Mouse (Mus musculus): ENCODE measurements around the gene Spn. TPM values are rescaled to one million over a fixed set of nuclear protein-coding genes. Genes with fewer than 3 reads are reported as not detected.

The Spn gene
- polyA plus RNA-seq, 1 experiment from 2014 or later = 0.39 TPM

DNA sequence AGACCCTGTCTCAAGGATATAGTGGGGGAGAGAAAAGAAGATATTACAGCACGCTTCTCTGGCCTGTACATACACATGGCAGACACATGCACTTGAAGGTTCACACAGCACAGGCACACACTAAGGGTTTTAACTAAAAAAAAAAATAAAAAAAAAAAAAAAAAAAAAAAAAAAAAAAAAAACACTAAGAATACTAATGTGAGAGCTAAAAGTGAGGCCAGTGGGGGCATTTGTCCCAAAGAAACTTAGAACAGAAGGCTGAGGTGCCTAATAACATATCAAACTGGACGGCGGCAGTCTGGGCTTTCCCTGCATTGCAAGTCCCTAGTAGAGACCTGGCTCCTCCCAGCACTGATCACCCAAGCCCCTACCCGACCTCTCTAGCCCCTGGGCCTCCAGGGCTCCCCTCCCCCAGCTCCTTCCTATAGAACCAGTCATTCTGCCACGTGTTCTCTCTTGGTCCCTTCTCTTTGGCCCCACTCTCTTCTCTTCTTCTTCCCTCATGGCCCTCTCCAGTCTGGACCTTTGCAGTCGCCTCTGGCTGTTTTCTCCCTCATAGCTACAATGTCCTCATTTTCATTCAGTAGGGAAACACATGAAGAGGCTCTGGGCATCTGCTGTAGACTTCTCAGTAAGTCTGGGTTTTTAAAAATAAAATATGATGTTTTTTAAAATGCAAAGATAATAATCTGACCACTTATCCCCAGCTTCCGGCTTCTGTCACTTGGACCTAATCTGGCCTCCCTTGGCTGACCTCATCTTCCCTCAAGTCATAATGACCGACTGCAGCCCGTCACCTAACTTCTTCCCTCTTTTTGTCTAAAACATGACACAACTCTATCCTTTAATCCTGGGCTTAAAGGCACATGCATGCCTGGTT lies 8.0 kb upstream of the Spn start:
- Histone ChIP-seq H3K9me3 (ENCODE audit: control insufficient read depth, low read length) (no peaks in the 10 kb centered on the region), H3K4me3 (ENCODE audit: low read depth, low read length) (no peak overlapping the region), H3K4me1 (replicated peaks; ENCODE audit: control insufficient read depth, insufficient read depth, low read length) (0 out of 2 replicates have a peak, but pooled peaks cover 3% of the 10 kb centered on the region), H3K36me3 (ENCODE audit: control insufficient read depth, insufficient read depth, low read length) (no peaks in the 10 kb centered on the region), H3K27me3 (replicated peaks; ENCODE audit: control insufficient read depth, insufficient read depth, low read length) (no peaks in the 10 kb centered on the region), H3K9ac (ENCODE audit: low read length) (no peak overlapping the region), H3K4me2 (ENCODE audit: low read length) (no peak overlapping the region), H3K27ac (ENCODE audit: low read depth) (no peak overlapping the region)
- 52% methylated on average over 9 of the region's 9 CpGs for WGBS
- no peak for DNase-seq (ENCODE audit: low spot score)
- no peak for ATAC-seq (replicated peaks; ENCODE audit: low FRiP score, low TSS enrichment, low read depth)

DNA sequence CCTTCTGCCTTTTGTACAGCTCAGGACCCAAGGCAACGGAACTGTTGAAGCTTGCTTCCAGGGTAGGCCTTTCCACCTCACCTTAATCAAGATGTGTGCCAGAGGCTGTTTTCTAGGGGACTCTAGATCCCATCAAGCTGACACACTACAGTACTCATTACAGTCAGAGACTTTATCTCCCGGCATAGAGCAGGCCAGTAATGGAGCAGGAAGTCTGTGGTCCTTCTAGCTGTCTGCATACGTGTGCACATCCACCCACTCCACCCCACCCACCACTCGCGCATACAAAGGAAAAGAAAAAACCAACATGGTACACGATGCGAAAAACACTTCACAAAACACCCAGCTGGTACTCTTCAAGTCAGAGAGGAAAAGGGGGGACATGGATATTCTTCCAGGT lies 6.8 kb upstream of the Spn start:
- Histone ChIP-seq H3K4me3 (ENCODE audit: low read depth, low read length) (no peak overlapping the region), H3K9me3 (ENCODE audit: control insufficient read depth, low read length) (no peaks in the 10 kb centered on the region), H3K27me3 (replicated peaks; ENCODE audit: control insufficient read depth, insufficient read depth, low read length) (no peaks in the 10 kb centered on the region), H3K4me1 (replicated peaks; ENCODE audit: control insufficient read depth, insufficient read depth, low read length) (0 out of 2 replicates have a peak, but pooled peaks cover 3% of the 10 kb centered on the region), H3K27ac (ENCODE audit: low read depth) (no peak overlapping the region), H3K4me2 (ENCODE audit: low read length) (no peak overlapping the region), H3K36me3 (ENCODE audit: control insufficient read depth, insufficient read depth, low read length) (no peaks in the 10 kb centered on the region), H3K9ac (ENCODE audit: low read length) (no peak overlapping the region)
- WGBS = 83% methylated on average over 7 of the region's 7 CpGs
- DNase-seq (ENCODE audit: low spot score) (no peak), ATAC-seq (replicated peaks; ENCODE audit: low FRiP score, low TSS enrichment, low read depth) (no peak)

DNA sequence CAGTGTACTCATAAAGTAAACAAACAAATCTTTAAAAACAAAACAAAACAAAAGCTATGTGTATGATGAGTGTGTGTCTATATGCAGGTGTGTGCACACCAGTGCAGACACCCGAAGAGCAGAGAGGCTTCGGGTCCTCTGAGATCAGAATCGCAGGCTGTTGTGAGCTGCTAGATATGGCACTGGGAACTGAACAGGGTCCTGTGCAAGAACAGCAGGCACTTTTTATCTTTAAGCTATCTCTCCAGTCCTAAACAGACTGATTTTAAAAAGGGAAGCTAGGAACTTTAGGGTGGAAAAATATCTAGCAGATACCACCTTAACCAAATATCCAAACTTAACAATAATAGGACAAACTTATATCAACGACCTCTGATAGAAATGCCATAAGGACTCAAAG lies 5.0 kb upstream of the Spn start:
- WGBS = 90% methylated on average over 4 of the region's 4 CpGs
- ATAC-seq (replicated peaks; ENCODE audit: low FRiP score, low TSS enrichment, low read depth) (no peak), DNase-seq (ENCODE audit: low spot score) (no peak)
- no peaks in the 10 kb centered on the region for H3K27me3 ChIP-seq (replicated peaks; ENCODE audit: control insufficient read depth, insufficient read depth, low read length)
- 0 out of 2 replicates have a peak, but pooled peaks cover 3% of the 10 kb centered on the region for H3K4me1 ChIP-seq (replicated peaks; ENCODE audit: control insufficient read depth, insufficient read depth, low read length)
- no peak overlapping the region for H3K4me3 ChIP-seq (ENCODE audit: low read depth, low read length)
- H3K27ac ChIP-seq (ENCODE audit: low read depth) = no peak overlapping the region
- no peak overlapping the region for H3K4me2 ChIP-seq (ENCODE audit: low read length)
- no peaks in the 10 kb centered on the region for H3K9me3 ChIP-seq (ENCODE audit: control insufficient read depth, low read length)
- no peaks in the 10 kb centered on the region for H3K36me3 ChIP-seq (ENCODE audit: control insufficient read depth, insufficient read depth, low read length)
- H3K9ac ChIP-seq (ENCODE audit: low read length) = no peak overlapping the region

DNA sequence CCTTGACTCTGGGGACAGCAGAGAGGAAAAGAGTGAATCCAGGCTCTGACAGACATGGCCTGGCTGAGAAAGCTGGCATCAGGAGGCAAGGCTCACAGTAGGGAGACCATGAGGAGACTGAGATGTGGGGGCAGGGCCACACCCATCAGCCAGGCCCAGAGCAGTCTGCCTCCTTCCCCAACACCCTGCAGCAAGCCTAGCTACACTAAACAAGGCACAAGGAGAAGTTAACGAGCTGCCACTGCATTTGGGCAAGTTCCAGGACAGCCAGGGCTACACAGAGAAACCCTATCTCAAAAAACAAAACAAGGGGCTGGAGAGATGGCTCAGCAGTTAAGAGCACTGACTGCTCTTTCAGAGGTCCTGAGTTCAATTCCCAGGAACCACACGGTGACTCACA lies 4.6 kb upstream of the Spn start:
- no peak overlapping the region for H3K27ac ChIP-seq (ENCODE audit: low read depth)
- 52% methylated on average over 2 of the region's 2 CpGs for WGBS
- H3K36me3 ChIP-seq (ENCODE audit: control insufficient read depth, insufficient read depth, low read length) = no peaks in the 10 kb centered on the region
- no peaks in the 10 kb centered on the region for H3K27me3 ChIP-seq (replicated peaks; ENCODE audit: control insufficient read depth, insufficient read depth, low read length)
- H3K9me3 ChIP-seq (ENCODE audit: control insufficient read depth, low read length) = no peaks in the 10 kb centered on the region
- 0 out of 2 replicates have a peak, but pooled peaks cover 3% of the 10 kb centered on the region for H3K4me1 ChIP-seq (replicated peaks; ENCODE audit: control insufficient read depth, insufficient read depth, low read length)
- H3K9ac ChIP-seq (ENCODE audit: low read length) = no peak overlapping the region
- no peak for DNase-seq (ENCODE audit: low spot score)
- no peak overlapping the region for H3K4me2 ChIP-seq (ENCODE audit: low read length)
- H3K4me3 ChIP-seq (ENCODE audit: low read depth, low read length) = no peak overlapping the region
- ATAC-seq (replicated peaks; ENCODE audit: low FRiP score, low TSS enrichment, low read depth) = no peak

DNA sequence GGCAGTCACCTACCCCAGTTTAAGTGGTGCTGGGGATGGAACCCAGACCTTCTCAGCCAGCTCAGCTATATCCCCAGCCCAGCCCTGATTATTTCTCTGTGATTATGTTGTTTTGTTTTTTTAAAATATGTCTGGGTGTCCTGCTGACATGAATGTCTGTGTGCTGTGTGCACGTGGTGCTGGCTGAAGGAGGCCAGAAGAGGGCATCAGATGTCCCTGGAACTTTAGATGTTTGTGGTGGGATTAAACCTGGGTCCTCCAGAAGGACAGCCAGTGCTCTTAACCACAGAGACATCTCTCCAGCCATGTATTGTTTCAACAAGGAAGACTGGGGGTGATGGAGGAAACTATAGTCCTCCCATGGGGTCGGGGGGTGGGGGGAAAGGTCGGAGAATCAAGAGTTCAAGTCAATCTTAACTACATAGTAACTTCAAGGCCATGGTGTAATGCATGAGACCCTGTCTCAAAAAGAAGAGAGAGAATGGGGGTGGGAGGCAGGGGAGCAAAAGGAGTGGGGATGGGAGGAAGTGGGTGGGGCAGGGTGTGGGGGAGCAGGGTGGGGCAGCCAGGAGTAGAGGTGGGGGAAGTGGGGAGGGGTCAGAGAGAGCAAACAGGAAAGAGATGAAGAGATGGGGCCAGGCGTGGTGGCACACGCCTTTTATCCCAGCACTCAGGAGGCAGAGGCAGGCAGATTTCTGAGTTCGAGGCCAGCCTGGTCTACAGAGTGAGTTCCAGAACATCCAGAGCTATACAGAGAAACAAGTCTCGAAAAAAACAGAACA lies 3.2 kb upstream of the Spn start:
- DNase-seq (ENCODE audit: low spot score) = no peak
- 62% methylated on average over 7 of the region's 7 CpGs for WGBS

DNA sequence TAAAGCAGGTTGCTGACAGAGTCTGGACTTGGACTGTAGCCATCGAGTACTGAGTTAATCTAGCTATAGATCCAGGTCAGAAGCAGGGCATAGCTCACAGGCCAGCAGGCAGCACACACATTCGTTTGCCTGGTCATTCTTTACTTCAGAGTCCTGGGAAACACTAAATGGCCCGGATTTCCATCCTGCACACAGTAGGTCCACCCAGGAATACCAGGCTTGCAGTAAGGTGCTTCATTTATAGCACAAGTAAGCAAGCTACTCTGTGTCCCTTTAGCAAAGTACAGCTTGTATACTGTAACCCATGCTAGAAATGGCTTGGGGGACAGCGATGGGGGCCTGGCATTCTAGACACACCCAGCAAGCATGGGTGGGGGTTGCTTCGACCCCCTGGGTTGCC lies 1.9 kb upstream of the Spn start:
- Histone ChIP-seq H3K9ac (ENCODE audit: low read length) (no peak overlapping the region), H3K27me3 (replicated peaks; ENCODE audit: control insufficient read depth, insufficient read depth, low read length) (no peaks in the 10 kb centered on the region), H3K4me1 (replicated peaks; ENCODE audit: control insufficient read depth, insufficient read depth, low read length) (no peaks in the 10 kb centered on the region), H3K9me3 (ENCODE audit: control insufficient read depth, low read length) (no peaks in the 10 kb centered on the region), H3K4me3 (ENCODE audit: low read depth, low read length) (no peak overlapping the region), H3K27ac (ENCODE audit: low read depth) (no peak overlapping the region), H3K36me3 (ENCODE audit: control insufficient read depth, insufficient read depth, low read length) (no peaks in the 10 kb centered on the region), H3K4me2 (ENCODE audit: low read length) (no peak overlapping the region)
- ATAC-seq (replicated peaks; ENCODE audit: low FRiP score, low TSS enrichment, low read depth) (no peak), DNase-seq (ENCODE audit: low spot score) (no peak)
- 51% methylated on average over 5 of the region's 5 CpGs for WGBS

More for the DNA sequence above, 3.2 kb upstream of the Spn start:
- Histone ChIP-seq H3K4me2 (ENCODE audit: low read length) (no peak overlapping the region), H3K36me3 (ENCODE audit: control insufficient read depth, insufficient read depth, low read length) (no peaks in the 10 kb centered on the region), H3K4me3 (ENCODE audit: low read depth, low read length) (no peak overlapping the region), H3K4me1 (replicated peaks; ENCODE audit: control insufficient read depth, insufficient read depth, low read length) (0 out of 2 replicates have a peak, but pooled peaks cover 3% of the 10 kb centered on the region), H3K9ac (ENCODE audit: low read length) (no peak overlapping the region), H3K27me3 (replicated peaks; ENCODE audit: control insufficient read depth, insufficient read depth, low read length) (no peaks in the 10 kb centered on the region), H3K27ac (ENCODE audit: low read depth) (no peak overlapping the region), H3K9me3 (ENCODE audit: control insufficient read depth, low read length) (no peaks in the 10 kb centered on the region)
- no peak for ATAC-seq (replicated peaks; ENCODE audit: low FRiP score, low TSS enrichment, low read depth)

DNA sequence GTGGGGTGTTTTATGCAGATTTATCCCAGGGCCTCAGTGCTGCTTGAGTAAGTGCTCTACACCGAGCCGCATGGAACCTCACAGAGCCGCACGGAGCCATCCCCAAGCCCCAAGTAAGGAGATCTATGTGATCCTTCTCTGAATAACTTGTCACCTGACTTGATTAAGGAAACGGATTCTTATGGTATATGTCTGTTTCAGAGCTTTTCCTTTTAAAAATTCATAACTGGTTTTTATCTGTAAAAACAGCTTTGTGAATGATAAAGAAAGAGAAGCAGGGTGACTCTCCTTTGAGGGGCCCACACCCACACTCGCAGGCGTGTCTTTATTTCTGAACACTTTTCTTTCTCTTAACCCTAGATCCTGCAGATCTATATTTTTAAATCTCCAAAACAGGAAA lies 1.5 kb upstream of the Spn start:
- no peak overlapping the region for H3K4me3 ChIP-seq (ENCODE audit: low read depth, low read length)
- no peak overlapping the region for H3K9ac ChIP-seq (ENCODE audit: low read length)
- H3K27me3 ChIP-seq (replicated peaks; ENCODE audit: control insufficient read depth, insufficient read depth, low read length) = no peaks in the 10 kb centered on the region
- no peak for DNase-seq (ENCODE audit: low spot score)
- H3K36me3 ChIP-seq (ENCODE audit: control insufficient read depth, insufficient read depth, low read length) = no peaks in the 10 kb centered on the region
- H3K4me1 ChIP-seq (replicated peaks; ENCODE audit: control insufficient read depth, insufficient read depth, low read length) = no peaks in the 10 kb centered on the region
- no peaks in the 10 kb centered on the region for H3K9me3 ChIP-seq (ENCODE audit: control insufficient read depth, low read length)
- ATAC-seq (replicated peaks; ENCODE audit: low FRiP score, low TSS enrichment, low read depth) = no peak
- H3K27ac ChIP-seq (ENCODE audit: low read depth) = no peak overlapping the region
- H3K4me2 ChIP-seq (ENCODE audit: low read length) = no peak overlapping the region
- WGBS = 88% methylated on average over 7 of the region's 7 CpGs

DNA sequence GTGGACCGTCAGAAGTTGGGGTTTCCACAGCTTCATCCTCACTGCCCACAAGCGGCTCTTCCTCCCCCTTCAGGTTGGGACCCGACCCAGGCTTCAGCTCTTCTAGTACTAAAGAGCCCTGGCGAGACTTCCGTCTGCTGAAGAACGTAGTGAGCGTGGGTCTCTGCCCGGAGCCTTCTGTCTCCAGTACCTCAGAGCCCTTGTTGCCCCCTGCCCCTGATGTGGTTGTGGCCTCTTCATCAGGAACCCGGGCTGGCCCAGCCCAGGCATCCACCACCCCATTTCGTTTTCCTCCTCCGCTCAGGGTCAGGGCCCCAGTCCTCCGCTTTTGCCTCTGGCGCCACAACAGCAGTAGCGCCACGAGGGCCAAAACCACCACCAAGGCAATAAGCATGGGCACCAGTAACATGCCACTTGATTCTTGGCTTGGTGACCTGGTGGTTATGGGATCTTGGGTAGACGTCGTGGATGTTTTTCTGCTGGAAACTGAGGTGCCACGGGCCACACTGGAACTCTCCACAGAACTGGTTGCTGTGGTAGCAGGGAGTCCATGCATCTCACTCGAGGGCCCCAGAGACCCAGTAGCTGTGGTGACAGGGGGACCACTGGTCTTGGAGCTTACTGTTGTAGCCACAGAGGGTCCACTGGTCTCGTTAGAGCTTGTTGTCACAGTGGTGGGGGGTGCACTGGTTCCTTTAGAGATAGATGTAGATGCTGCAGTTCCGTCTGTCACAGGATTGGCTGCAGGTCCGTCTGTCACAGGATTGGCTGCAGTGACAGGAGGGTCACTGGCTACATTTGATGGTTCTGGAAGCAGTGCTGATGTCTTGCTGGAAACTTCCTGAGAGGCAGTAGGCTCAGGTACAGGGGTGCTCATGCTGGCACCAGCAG lies 1.2 kb downstream of the Spn start:
- H3K27ac ChIP-seq (ENCODE audit: low read depth) = no peak overlapping the region
- no peak overlapping the region for H3K4me3 ChIP-seq (ENCODE audit: low read depth, low read length)
- H3K36me3 ChIP-seq (ENCODE audit: control insufficient read depth, insufficient read depth, low read length) = no peaks in the 10 kb centered on the region
- H3K4me2 ChIP-seq (ENCODE audit: low read length) = no peak overlapping the region
- ATAC-seq (replicated peaks; ENCODE audit: low FRiP score, low TSS enrichment, low read depth) (no peak), DNase-seq (ENCODE audit: low spot score) (no peak)
- no peaks in the 10 kb centered on the region for H3K9me3 ChIP-seq (ENCODE audit: control insufficient read depth, low read length)
- WGBS = 85% methylated on average over 22 of the region's 22 CpGs
- no peaks in the 10 kb centered on the region for H3K4me1 ChIP-seq (replicated peaks; ENCODE audit: control insufficient read depth, insufficient read depth, low read length)
- H3K9ac ChIP-seq (ENCODE audit: low read length) = no peak overlapping the region
- H3K27me3 ChIP-seq (replicated peaks; ENCODE audit: control insufficient read depth, insufficient read depth, low read length) = no peaks in the 10 kb centered on the region

Measured in intestine, embryonic 14.5 days (tissue).